Mouse (Mus musculus) layer of hippocampus, adult 9-10 months (tissue): ENCODE measurements around the gene Cadm2.

Experiments
- DNase-seq: peaks from one replicate; pipeline ENCODE4 v3.0.0; 2022; ENCODE audit warnings: low spot score

Cadm2 gene

DNA sequence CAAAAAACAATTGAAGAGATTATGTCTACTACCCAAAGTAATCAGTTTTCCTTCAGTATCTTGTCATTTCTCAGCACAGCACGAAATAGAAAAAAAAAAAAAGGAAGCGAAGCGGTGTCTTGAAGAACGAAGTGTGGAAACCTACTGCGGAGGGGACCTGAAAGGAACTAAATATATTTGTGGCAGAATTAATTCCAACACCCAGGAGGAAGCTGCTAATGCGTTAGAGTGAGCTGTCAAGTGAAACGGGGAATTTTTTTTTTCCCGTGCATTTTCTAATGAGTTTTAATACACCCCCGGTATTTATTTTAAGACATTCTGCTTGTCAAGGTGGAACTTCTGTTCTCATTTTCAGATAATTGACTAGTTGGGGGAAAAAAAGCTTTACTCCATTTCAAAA is 111.6 kb downstream of the Cadm2 start:
- no peak for DNase-seq

DNA sequence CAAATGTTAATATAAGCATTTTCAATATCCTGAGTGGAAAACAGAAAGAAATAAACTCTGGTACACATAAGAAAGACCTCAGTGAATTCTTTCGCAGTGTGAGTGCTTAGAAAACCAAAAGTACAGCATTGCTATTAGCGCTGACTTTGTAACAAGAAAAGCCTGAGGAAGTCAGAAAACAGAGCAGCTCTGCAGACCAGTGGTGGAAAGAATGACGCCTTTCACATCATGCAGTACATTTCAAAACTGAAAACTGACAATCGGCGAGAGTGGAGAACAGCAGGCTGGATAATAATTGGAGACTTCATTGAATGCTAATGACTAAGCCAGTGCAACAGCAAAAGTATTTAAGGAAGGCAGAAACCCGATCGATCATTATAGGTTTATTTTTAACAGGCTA is 138.2 kb downstream of the Cadm2 start:
- DNase-seq = peak; percentile 22

DNA sequence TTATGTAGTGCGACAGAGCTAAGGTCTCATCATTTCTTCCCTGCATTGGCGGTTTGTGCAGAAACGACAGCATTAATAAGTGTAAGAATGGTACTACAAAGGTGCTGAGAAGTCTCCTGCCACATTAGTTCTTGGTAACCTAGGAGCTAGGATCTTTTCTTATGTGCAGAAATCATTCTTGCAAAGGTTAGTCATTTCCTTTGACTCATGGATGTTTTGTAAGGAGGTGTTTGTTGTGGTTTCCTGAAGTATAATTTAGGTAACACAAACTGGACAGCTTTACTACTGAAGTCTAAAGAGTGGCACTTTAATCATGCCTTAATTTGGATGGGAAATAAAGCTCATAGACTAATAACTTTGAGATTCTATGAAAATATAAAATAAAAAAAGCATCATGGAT is 153.7 kb downstream of the Cadm2 start:
- no peak for DNase-seq

DNA sequence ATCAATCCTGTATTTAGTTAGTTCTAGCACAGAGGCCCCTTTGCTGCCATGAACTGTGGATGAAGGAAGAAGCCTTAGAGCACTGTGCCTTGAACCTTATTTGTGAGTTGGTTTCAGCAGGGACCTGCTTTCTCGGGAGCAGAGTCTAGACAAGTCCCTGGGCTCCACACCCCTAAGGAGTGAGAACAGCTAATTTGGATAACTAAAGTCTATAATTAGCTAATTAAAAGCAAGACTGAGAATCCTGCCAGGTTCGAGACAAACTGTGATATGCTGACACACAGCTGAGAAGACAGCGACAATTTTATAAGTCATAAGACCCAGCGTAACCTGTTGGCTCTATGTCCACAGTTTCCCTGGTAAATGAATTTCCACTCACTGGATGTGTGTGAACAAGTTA is 184.4 kb downstream of the Cadm2 start:
- DNase-seq = no peak

GRCm38 (mm10) chr16:67425371-67425770 is 195.3 kb downstream of the Cadm2 start:
- no peak for DNase-seq

GRCm38 (mm10) chr16:67410926-67411325 is 209.8 kb downstream of the Cadm2 start:
- DNase-seq = no peak

DNA sequence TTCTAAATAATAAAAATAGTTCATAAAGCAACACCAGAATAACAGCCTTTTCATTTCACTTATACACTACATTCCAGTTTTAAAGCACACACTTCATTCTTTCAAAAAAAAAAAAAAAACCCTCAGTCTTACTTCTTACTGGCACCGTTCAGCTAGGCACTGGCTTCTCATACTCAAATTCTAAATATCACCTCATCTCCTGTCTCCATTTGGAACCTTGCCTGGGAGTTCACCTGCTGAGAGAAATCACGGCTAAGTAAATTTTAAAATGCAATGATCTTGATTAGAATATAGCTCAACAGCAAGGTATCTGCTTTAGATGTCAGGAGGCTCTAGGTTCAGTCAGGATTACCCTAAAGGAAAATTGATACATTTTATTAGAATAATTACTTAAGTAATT is 210.2 kb downstream of the Cadm2 start:
- DNase-seq = no peak

DNA sequence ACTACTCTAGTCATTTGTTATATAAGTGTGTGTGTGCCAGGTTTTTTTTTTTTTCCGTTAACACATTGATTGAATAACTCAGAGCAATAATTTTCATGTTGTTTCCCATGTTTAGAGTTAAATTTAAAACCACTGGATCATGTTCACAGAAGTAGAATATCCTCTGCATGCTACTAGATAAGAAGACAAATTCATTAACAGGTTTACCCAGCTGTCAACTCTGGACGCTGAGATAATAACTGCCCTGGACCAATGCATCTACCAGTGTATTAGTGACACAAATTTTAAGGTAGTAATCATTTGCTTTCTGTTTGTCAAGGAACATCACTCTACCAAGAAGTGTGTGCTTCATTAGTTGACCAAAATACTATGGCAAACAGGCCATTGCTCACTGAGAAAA is 253.0 kb downstream of the Cadm2 start:
- no peak for DNase-seq

GRCm38 (mm10) chr16:67348011-67348410 is 272.7 kb downstream of the Cadm2 start:
- DNase-seq = no peak

- DNase-seq = no peak
These were observed 273.1 kb downstream of the Cadm2 start for GRCm38 (mm10) chr16:67347561-67347960.

GRCm38 (mm10) chr16:67346621-67347290 is 274.0 kb downstream of the Cadm2 start:
- no peak for DNase-seq

- no peak for DNase-seq
These were observed 276.5 kb downstream of the Cadm2 start for GRCm38 (mm10) chr16:67344194-67344593.

DNA sequence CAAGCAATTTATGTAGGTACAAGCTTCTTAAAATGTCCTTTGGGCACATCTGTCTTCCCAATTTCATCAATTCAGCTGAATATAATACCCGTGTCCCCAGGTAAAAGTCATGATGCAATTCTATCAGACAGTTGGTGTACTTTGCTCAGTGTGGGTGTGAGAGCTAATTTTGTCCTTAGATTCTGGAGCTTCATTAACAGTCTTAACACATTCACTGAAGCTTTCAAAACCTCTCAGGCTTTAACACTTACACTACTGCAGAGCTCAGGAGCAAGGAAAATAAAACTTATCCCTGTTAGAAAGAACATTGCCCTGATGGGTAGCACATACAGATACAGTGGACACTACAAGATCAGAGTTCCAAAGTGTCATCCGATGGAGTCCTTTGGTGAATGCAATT is 309.7 kb downstream of the Cadm2 start:
- DNase-seq = peak; percentile 45

GRCm38 (mm10) chr16:67284664-67285063 is 336.0 kb downstream of the Cadm2 start:
- DNase-seq = no peak

DNA sequence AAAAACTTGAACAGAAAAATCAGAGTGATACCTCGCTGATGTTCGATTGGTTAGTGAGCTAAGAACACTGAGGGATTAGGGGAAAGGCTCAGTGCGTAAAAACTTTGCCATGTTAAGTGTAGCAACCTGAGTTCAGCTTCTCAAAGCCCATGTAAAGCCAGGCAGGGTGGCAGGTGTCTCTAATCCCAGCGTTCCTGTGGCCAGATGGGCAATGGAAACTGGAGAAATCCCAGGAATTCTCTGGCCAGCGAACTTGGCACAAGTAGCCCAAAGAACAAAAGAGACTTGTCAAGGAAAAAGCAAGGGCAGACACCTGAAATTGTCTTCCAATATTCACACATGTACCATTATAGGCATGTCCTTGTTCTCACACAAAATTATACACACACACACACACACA is 377.1 kb downstream of the Cadm2 start:
- no peak for DNase-seq

- no peak for DNase-seq
These were observed 385.8 kb downstream of the Cadm2 start for GRCm38 (mm10) chr16:67234862-67235261.

DNA sequence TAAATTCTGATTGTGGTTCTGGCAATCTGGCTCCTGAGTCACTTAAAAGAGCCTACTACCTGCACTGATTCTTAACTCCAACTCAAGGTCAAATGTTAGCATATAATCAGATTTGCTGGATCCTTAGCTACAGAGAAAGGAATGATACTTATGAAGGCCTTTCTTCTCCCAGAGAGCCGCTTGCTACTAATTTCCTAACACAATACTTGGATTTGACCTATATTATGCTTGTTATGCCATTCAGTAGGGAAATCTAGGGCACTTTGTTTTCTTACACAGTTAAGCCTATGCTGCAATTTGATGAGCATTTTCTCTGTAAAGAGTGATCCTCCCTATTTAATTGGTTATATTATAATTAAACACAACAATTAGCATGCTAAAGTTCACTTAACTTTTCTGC is 394.0 kb downstream of the Cadm2 start:
- DNase-seq = no peak

DNA sequence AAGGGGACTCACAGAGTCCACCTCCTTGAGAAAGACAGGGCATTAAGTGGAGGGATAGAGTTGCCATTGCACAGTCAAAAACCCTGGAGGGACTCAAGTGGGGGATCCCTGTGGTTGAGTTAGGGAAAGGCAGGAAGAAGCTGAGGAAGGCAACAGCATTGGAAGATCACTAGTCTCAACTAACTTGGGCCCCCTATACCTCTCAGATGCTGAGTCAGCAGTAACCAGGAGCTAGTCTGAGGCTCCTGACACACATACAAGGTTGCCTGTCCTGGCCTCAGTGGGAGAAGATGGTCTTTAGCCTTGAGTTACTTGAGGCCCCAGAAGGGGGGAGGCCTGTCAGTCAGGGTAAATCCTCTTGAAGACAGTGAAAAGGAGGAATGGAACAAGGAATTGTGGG is 417.4 kb downstream of the Cadm2 start:
- no peak for DNase-seq

DNA sequence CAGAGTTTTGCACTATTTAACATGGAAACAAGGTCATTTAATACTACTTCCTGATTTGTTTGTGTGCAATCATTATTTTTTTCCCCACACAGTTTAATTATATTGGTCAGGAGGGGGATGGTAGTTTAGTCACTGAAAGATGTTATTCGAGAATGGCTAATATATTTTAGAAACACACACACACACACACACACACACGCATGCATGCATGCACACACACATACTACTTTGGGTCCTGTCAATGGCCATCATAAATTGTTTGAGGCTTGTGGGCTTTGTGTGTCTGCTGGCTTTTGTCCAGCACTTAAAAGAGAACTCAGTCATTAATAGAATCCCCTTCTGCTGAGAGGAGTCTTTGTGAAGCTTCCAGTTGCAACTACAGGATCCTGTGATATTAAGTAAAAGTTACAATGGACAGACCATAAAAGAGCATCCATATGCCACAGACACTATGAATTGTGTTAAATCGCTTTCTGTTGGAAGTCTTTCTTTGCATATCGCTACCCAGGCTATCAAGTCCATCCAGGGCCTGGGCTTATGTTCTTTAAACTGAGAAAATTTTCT is 427.8 kb downstream of the Cadm2 start:
- DNase-seq = no peak

GRCm38 (mm10) chr16:67192395-67192794 is 428.3 kb downstream of the Cadm2 start:
- no peak for DNase-seq

DNA sequence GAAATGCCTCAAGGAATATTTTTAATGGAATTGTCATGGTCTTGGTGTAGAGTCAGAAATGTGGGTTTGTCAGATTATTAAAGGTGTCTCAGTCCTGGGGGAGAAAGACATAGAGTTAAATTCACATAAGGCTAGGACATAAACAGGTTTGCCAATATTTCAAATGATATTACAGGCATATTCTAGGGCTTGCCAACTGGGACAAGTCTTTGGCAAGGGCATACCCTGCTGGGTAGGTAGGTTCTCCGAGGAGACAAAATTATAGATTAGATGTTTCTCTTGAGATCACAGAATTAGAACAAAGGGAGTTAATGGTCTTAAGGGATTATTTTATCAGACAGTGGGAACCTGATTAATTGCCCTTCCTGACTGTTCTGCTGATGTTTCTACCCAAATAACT is 434.4 kb downstream of the Cadm2 start:
- DNase-seq = no peak

DNA sequence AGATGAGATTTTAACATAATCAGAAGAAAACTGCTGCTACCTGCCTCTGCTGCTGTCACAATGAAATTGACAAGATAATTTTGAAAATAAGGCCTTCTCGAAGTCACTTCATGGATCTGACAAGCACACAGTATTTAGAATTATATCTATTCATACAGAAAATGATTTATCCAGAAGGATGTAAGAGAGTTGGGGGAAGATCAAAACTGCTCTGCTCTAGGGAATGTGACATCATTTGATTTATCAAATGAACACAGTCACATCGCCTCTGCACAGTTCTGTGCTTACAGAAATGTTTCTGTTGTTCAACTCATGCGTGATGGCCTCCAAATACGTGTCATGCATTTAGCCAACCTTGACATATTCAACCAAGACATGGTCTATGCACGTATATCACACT is 437.8 kb downstream of the Cadm2 start:
- DNase-seq = no peak

- DNase-seq = peak; percentile 5
These were observed 445.3 kb downstream of the Cadm2 start for GRCm38 (mm10) chr16:67175386-67175785.

DNA sequence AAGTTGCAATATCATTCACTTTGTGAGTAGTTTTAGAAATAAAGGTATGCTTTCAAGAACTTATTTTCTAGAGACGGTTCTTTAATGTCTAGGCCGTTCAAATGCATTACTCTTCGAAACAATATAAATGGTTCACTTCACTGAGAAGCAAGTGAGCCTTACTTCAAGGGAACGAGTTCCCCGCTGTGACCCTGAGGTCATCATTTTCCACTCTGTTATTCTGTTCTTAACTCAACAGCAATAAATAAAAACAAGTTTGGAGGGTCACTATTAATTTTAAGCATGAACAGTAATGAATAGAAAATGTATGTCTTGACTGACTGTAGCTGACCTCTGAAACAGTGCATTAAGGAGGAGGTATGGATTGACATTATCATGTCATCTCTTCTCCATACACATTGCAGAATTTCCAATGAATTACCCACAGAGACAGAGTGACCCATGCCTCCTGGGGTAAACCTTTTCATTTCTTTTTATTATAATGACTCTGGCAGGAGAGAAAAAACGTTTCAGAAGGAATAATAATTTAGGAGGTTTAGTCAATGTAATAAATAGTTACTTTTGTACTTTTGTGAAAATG is 458.4 kb downstream of the Cadm2 start:
- no peak for DNase-seq
